Mouse (Mus musculus) left cerebral cortex, postnatal 4 days (tissue): Measurements from ENCODE around the gene Dkk3. TPM values are rescaled to one million over a fixed set of nuclear protein-coding genes. Genes with fewer than 3 reads are reported as not detected.

Experiments used
- DNase-seq: peaks from one replicate; pipeline ENCODE4 v3.0.0-alpha.2; 2022
- intact Hi-C: fragments of 180-260 bp; cut with DNase I; formaldehyde crosslinking; loops from one replicate; pipeline ENCODE4 v1.15.1; 2025
- total RNA-seq, 2 experiments: library from RNA; stranded (reverse); gene quantifications; 2 replicates each; pipeline ENCODE4 v1.2.3; 2021

Gene Dkk3
- total RNA-seq, result 10 to 100 TPM; 58.4 to 59.0 TPM

DNA sequence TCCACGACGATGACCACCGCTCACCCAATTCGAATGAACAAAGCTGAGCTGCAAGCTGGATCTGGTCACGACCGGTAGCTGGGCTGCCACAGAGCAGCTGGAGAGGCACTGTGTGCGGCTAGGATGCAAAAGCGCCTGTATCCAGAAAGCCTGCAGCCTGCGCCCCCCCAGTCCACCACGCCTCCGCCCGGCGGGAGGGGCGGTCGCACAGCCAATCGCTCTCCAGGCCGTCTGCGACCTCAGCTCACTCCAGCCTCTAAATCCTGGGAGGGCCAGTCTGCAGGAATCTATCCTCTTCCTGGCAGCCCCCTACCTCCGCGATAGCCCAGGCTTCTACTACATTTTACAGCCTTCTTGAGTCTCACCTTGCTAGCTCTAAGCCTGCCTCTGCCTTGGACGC, at the start of gene Dkk3:
Dkk3 (minus strand) TSS at position 116 of the 400 bp plus-strand sequence.
- DNase-seq, result peak; percentile 44
- intact Hi-C loops, result no loop called here

DNA sequence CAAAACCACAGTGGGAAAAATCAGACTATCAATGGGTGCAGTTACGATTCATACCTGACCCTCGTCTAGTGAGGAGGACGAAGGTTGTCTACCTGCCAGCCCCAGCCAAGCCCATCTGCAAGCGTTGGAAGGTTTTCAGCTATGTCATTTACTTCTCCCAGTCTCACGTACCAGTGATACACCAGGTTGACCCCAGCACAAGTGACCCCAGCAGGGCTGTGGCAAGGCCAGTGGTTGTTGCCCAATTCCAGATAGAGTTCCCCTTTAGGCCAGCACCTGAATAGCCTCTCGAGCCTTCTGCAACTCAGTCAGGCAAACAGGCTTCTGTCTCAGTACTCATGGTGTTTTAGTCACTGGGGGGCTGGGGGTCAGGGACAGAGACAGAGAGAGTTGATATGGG, 48.9 kb upstream of the Dkk3 start:
- DNase-seq, result no peak
- intact Hi-C loops, result no loop called here

GRCm38 (mm10) chr7:112205513-112205912, 46.7 kb upstream of the Dkk3 start:
- intact Hi-C loops, result no loop called here
- no peak for DNase-seq

DNA sequence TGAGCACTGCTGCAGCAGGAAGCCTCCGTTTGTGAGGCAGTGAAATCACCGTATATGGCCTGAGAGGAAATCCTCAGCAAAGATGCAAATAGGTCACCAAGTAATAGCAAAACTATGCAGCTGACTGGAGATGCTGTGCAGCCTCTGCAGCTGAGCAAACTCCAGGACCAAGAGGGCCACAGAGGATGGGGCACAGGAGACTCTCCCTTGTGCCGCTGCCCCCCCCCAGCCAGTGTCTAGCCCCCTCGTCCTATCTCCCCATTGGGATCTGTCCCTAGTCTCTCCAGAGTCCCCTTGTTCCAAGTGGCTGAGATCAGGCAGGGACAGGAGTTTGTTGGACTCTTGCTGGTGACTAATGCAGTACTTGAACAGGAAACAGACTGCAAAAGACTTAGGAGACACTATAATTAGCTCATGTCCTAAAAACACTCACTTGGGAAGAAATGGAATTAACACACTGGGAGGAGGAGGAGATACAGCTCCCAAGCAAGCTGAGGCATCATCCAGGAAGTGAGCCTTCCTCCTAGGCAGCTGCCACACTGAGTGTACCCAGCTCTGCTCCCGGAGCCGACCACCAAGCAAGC, 45.6 kb upstream of the Dkk3 start:
- intact Hi-C loops, result no loop called here
- DNase-seq, result no peak

DNA sequence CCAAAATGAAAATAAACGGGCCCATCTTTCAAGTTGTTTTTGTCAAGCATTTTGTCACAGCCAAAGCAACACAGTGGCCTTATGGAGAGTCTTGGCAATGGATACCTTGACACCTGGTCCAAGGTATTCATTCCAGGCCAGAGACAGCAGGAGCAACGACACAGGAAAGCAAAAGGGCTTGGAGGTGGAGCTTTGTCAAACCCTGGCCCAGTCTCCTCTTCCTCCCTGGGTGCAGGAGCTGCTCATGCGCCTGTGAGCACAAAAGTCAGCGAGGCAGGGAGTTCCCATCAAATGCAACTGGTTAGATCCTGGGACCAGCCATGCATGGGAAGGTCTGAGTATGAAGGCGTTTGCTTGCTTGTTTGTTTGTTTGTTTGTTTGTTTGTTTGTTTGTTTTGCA, 45.1 kb upstream of the Dkk3 start:
- intact Hi-C loops, result no loop called here
- DNase-seq, result no peak

DNA sequence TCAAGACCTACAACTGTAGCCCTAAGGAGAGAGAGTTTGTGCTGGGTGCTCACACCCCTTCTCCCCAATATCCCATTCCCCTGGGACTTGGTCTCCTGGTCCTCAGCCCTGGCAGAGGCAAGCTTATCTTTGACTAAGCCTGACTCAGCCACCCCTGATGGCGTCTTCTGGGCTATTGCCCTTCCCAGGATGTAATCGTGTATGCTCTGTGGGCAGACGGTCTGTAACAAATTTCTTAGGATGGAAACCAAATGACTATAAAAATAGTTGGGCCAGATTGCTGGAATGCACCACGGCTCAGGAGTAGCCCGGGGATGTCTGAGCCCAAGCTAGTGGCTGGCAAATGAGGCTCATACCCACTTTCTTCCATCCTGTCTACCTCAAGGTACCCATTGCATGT, 44.0 kb upstream of the Dkk3 start:
- intact Hi-C loops, result no loop called here
- DNase-seq, result no peak

- intact Hi-C loops, result no loop called here
- no peak for DNase-seq
Measured at GRCm38 (mm10) chr7:112202194-112202593, 43.3 kb upstream of the Dkk3 start.

- intact Hi-C loops, result no loop called here
- DNase-seq, result no peak
Measured at GRCm38 (mm10) chr7:112200761-112201160, 41.9 kb upstream of the Dkk3 start.

DNA sequence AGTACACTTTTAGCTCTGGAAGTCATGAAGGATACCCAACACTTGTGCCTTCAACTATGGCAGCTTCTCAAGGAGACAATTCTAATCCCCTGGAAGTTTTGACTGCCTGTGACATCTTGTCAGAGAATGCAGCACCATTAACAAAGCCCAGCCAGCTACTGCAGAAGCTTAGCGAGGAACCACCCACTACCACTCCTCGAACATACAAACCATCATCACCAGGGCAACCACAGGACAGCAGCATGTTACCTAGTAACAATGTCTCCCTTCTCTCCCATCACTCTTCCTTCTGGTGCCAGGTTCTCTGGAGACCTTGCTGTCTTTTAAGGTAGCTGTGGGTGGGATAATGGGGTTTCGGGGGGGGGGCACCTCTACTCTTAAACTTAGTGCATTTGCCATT, 40.5 kb upstream of the Dkk3 start:
- DNase-seq, result no peak
- intact Hi-C loops, result no loop called here

- intact Hi-C loops, result no loop called here
- no peak for DNase-seq
Measured at GRCm38 (mm10) chr7:112197461-112197860, 38.6 kb upstream of the Dkk3 start.

GRCm38 (mm10) chr7:112194286-112194685, 35.4 kb upstream of the Dkk3 start:
- intact Hi-C loops, result no loop called here
- DNase-seq, result no peak

DNA sequence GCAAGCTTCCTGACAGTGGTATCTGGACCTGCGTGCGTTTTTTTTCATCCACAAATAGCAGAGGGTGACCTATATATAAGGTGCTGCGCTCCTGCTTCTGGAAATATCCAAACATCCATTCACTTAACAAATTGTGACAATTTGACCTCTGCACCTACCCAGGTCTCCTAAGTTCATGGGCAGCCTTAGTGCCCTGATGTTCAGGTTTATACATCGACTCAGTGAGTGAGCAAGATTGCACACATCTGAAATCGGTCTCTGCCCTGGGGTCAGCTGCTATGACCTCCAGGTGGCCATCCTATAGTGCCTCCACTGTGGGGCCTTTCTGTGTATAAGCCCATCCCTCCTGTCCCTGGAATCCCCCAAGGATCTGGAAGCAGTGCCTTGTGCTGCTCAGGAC, 33.9 kb upstream of the Dkk3 start:
- no peak for DNase-seq
- intact Hi-C loops, result no loop called here

GRCm38 (mm10) chr7:112192237-112192636, 33.4 kb upstream of the Dkk3 start:
- intact Hi-C loops, result no loop called here
- DNase-seq, result no peak

DNA sequence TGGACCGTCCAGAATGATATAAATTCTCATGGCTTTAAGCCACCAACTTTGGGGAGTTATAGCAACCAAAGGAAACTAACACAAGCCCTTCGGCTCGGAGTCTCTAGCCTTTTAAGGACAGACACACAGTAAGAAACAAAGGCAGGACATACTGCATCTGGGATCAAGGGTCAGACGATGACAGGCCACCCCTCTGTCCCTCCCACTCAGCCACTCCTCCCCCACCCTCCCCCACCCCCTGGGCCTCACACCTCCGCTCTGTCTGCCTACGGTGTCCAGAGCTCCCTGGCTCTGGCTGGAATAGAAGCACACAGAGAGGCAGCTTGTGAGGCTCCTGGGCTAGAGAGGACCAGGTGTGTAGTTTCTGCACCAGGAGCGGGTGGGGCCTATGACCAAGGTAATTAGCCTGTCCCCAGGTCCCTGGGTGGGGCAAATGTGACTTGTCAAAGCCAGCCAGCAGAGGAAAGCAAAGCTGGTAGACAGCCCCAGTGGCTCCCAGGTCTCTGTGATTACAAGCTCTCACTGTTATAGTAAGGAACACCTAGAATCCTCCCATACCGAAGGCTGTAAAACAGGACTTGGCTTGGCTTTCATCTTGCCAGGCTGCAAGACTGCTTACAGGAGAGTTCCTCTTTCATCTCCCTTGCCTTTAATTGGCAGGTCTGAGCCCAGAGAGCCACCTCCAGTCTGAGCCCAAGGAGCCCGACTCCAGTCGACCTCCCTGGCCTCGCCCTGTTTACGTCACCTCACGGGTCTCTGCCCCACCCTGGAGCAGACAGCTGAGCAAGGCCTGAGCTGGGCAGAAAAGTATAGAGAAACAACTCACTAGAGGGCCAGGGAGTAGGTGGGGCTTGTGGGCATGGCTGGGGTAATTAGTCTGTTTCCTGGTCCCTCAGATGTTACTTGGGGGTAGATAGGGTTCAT, 28.9 kb upstream of the Dkk3 start:
- no peak for DNase-seq
- intact Hi-C loops, result loop anchor here (10.0 kb wide), 1 partner anchor 147 kb away; no protein-coding TSS in a partner anchor

DNA sequence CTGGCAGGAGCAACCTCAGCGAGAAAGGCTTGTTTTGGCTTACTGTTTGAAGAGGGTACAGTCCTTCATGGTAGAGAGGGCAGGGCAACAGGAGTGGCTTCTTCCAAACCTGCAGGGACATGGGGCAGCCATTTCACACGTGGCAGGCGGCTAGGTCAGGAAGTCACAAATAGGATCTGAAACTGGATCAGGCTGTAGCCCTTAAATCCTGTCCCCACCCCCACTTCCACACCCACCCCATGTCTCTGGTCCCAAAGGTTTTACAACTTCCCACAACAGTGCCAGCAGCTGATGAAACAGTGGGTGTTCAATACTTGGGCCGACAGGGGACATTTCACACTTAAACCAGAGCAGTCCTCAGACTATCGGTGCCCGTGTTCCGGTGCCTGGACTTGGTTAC, 28.0 kb upstream of the Dkk3 start:
- intact Hi-C loops, result loop anchor here (10.0 kb wide), 1 partner anchor 148 kb away; no protein-coding TSS in a partner anchor
- DNase-seq, result no peak

DNA sequence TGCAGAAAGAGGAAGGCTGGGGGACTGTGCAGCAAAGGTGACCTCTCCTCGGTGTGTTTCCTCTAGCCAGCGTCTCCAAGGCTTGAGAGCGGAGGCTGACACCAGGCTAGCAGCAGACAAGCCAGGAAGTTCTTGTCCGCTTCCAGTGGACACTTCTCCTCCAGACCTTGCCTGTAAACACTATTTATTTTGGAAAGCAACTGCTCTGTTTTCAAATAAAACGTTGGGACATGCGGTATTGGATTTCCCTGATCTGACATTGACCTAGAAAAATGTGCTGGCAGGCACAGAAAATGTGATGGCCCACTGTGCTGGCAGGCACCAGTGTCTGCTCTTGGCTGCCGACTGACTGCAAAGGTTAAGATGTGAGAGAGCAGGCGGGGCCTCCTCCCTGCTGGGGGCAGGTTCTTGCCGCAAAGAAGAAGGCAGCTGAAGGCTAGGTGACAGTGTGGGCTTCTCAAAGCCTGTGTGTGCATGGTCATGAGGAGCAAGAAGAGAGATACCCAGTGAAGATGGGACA, 26.4 kb upstream of the Dkk3 start:
- intact Hi-C loops, result loop anchor here (10.0 kb wide), 1 partner anchor 150 kb away; no protein-coding TSS in a partner anchor
- no peak for DNase-seq

- no peak for DNase-seq
Measured at GRCm38 (mm10) chr7:112184519-112185225, 25.8 kb upstream of the Dkk3 start.

DNA sequence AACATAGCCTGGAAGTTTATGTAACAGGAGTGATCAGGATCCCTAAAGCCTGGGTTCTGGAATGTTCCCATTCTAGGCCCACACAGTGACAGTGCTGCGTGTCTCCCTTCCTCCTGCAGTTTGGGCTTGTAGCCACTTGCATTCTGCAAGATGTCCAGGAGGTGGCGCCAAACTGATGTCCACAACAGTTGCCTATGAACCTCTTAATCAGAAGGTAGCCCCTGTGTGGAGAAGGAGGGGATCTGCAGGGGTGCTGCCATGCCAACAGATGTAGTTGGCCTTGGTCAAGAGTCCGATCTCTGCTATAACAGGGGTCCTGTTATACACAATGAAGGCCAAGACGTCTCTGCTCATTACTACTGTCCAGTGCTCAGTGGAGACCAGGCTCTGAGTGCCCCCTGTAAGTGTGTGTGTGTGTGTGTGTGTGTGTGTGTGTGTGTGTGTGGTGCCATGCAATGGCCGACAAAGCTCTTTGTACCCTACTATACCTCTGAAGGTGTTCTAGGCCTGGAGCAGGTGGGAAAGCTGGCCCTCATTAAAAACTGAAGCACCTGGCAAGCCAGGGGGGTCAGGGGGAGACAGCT, 24.5 kb upstream of the Dkk3 start:
- intact Hi-C loops, result loop anchor here (5.0 to 10.0 kb wide), 3 partner anchors 96 to 184 kb away; no protein-coding TSS in a partner anchor
- DNase-seq, result peak; percentile 90

More at GRCm38 (mm10) chr7:112184519-112185225, 25.8 kb upstream of the Dkk3 start:
- intact Hi-C loops, result loop anchor here (5.0 to 10.0 kb wide), 3 partner anchors 97 to 183 kb away; no protein-coding TSS in a partner anchor

GRCm38 (mm10) chr7:112180235-112180705, 21.4 kb upstream of the Dkk3 start:
- intact Hi-C loops, result loop anchor here (5.0 to 10.0 kb wide), 3 partner anchors 93 to 187 kb away; no protein-coding TSS in a partner anchor
- DNase-seq, result peak; percentile 91

DNA sequence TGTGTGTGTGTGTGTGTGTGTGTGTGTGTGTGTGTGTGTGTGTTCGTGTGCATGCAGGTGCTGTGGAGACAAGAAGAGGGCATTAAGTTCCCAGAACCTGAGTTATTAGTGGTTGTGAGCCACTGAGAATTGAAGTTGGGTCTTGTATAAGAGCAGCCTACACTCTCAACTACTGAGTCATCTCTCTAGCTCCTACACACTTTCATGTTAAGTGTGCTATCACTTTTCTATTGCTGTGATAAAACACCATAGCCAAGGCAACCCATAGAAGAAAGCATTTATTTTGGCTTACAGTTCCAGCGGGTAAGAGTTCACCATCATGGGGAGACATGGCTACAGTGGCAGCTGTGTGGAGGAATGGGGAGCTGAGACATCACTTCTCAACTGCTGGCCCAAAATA, 17.8 kb upstream of the Dkk3 start:
- intact Hi-C loops, result no loop called here
- DNase-seq, result no peak
